Mouse (Mus musculus): ENCODE data around the gene Sema3b. TPM values are rescaled to one million over a fixed set of nuclear protein-coding genes. Genes with fewer than 3 reads are reported as not detected.
A peak's percentile ranks its signal among the peaks of the same experiment; 100 is the strongest.

Sema3b gene
- total and polyA plus RNA-seq, 2 experiments from 2014 or later: 4.0 to 16.7 TPM

- H3K9ac ChIP-seq (replicated peaks; ENCODE audit: low read length, poor library complexity, severe bottlenecking): no peak overlapping the region
- DNase-seq (ENCODE audit: low spot score): no peak
- H3K27me3 ChIP-seq (ENCODE audit: insufficient read depth, low read length): no peaks in the 10 kb centered on the region
- H3K4me2 ChIP-seq (ENCODE audit: low read depth, low read length, poor library complexity, severe bottlenecking): no peak overlapping the region
- H3K9me3 ChIP-seq (ENCODE audit: low read length): no peaks in the 10 kb centered on the region
- TF ChIP-seq CTCF (IDR thresholded peaks at IDR 0.05): no peak
- H3K4me3 ChIP-seq (ENCODE audit: low read depth, low read length): no peak overlapping the region
- no peak for ATAC-seq (ENCODE audit: low FRiP score)
- H3K27ac ChIP-seq (ENCODE audit: low read depth, low read length): peak overlapping the region; percentile 26
- H3K36me3 ChIP-seq (ENCODE audit: insufficient read depth, low read length): peaks cover 21% of the 10 kb centered on the region
- 62% methylated on average over 5 of the region's 5 CpGs for WGBS
- peaks cover 27% of the 10 kb centered on the region for H3K4me1 ChIP-seq (ENCODE audit: insufficient read depth, low read length)
Observed at GRCm38 (mm10) chr9:107624539-107624938, 15.5 kb upstream of the Sema3b start.

- H3K4me3 ChIP-seq (ENCODE audit: low read depth, low read length): no peak overlapping the region
- DNase-seq (ENCODE audit: low spot score) (no peak), ATAC-seq (ENCODE audit: low FRiP score) (no peak)
- no peaks in the 10 kb centered on the region for H3K9me3 ChIP-seq (ENCODE audit: low read length)
- H3K27ac ChIP-seq (ENCODE audit: low read depth, low read length): no peak overlapping the region
- no peak overlapping the region for H3K4me2 ChIP-seq (ENCODE audit: low read depth, low read length, poor library complexity, severe bottlenecking)
- no peak overlapping the region for H3K9ac ChIP-seq (replicated peaks; ENCODE audit: low read length, poor library complexity, severe bottlenecking)
- H3K36me3 ChIP-seq (ENCODE audit: insufficient read depth, low read length): peaks cover 51% of the 10 kb centered on the region
- no peak for TF ChIP-seq CTCF (IDR thresholded peaks at IDR 0.05)
- no peaks in the 10 kb centered on the region for H3K27me3 ChIP-seq (ENCODE audit: insufficient read depth, low read length)
- no peaks in the 10 kb centered on the region; the same call in 1 of the 2 replicates for H3K4me1 ChIP-seq (ENCODE audit: insufficient read depth, low read length)
Observed at GRCm38 (mm10) chr9:107620954-107621353, 11.9 kb upstream of the Sema3b start.

GRCm38 (mm10) chr9:107619546-107619879 lies 10.5 kb upstream of the Sema3b start:
- Histone ChIP-seq H3K4me1 (ENCODE audit: insufficient read depth, low read length) (no peaks in the 10 kb centered on the region), H3K36me3 (ENCODE audit: insufficient read depth, low read length) (peaks cover 57% of the 10 kb centered on the region), H3K4me3 (ENCODE audit: low read depth, low read length) (no peak overlapping the region), H3K9ac (replicated peaks; ENCODE audit: low read length, poor library complexity, severe bottlenecking) (no peak overlapping the region), H3K27me3 (ENCODE audit: insufficient read depth, low read length) (no peaks in the 10 kb centered on the region), H3K4me2 (ENCODE audit: low read depth, low read length, poor library complexity, severe bottlenecking) (no peak overlapping the region), H3K9me3 (ENCODE audit: low read length) (no peaks in the 10 kb centered on the region), H3K27ac (ENCODE audit: low read depth, low read length) (0 out of 2 replicates have a peak overlapping the region, but pooled peaks have one; percentile 27)
- 76% methylated on average over 13 of the region's 13 CpGs for whole genome bisulfite sequencing
- ATAC-seq (ENCODE audit: low FRiP score) (no peak), DNase-seq (ENCODE audit: low spot score) (no peak)
- TF ChIP-seq CTCF (IDR thresholded peaks at IDR 0.05): no peak

- no peak overlapping the region for H3K9ac ChIP-seq (replicated peaks; ENCODE audit: low read length, poor library complexity, severe bottlenecking)
- H3K27ac ChIP-seq (ENCODE audit: low read depth, low read length): peak overlapping the region; percentile 38
- no peaks in the 10 kb centered on the region for H3K9me3 ChIP-seq (ENCODE audit: low read length)
- H3K27me3 ChIP-seq (ENCODE audit: insufficient read depth, low read length): no peaks in the 10 kb centered on the region
- ATAC-seq (ENCODE audit: low FRiP score) (no peak), DNase-seq (ENCODE audit: low spot score) (peak; percentile 57)
- no peak overlapping the region for H3K4me3 ChIP-seq (ENCODE audit: low read depth, low read length)
- TF ChIP-seq CTCF (IDR thresholded peaks at IDR 0.05): no peak
- H3K36me3 ChIP-seq (ENCODE audit: insufficient read depth, low read length): peaks cover 58% of the 10 kb centered on the region
- H3K4me2 ChIP-seq (ENCODE audit: low read depth, low read length, poor library complexity, severe bottlenecking): no peak overlapping the region
- no peaks in the 10 kb centered on the region for H3K4me1 ChIP-seq (ENCODE audit: insufficient read depth, low read length)
- 55% methylated on average over 13 of the region's 13 CpGs for WGBS
Observed at GRCm38 (mm10) chr9:107618778-107619545, 9.9 kb upstream of the Sema3b start.

GRCm38 (mm10) chr9:107618098-107618497 lies 9.1 kb upstream of the Sema3b start:
- DNase-seq (ENCODE audit: low spot score): no peak

GRCm38 (mm10) chr9:107617461-107617860 lies 8.4 kb upstream of the Sema3b start:
- Histone ChIP-seq H3K4me1 (ENCODE audit: insufficient read depth, low read length) (no peaks in the 10 kb centered on the region), H3K27me3 (ENCODE audit: insufficient read depth, low read length) (no peaks in the 10 kb centered on the region), H3K9me3 (ENCODE audit: low read length) (no peaks in the 10 kb centered on the region), H3K4me3 (ENCODE audit: low read depth, low read length) (no peak overlapping the region), H3K27ac (ENCODE audit: low read depth, low read length) (no peak overlapping the region), H3K4me2 (ENCODE audit: low read depth, low read length, poor library complexity, severe bottlenecking) (no peak overlapping the region), H3K36me3 (ENCODE audit: insufficient read depth, low read length) (peaks cover 58% of the 10 kb centered on the region), H3K9ac (replicated peaks; ENCODE audit: low read length, poor library complexity, severe bottlenecking) (no peak overlapping the region)
- TF ChIP-seq CTCF (IDR thresholded peaks at IDR 0.05): peak; percentile 50
- DNase-seq (ENCODE audit: low spot score) (no peak), ATAC-seq (ENCODE audit: low FRiP score) (no peak)
- 82% methylated on average over 2 of the region's 2 CpGs for WGBS

More at GRCm38 (mm10) chr9:107618098-107618497, 9.1 kb upstream of the Sema3b start:
- Histone ChIP-seq H3K9ac (replicated peaks; ENCODE audit: low read length, poor library complexity, severe bottlenecking) (no peak overlapping the region), H3K36me3 (ENCODE audit: insufficient read depth, low read length) (peaks cover 58% of the 10 kb centered on the region), H3K4me1 (ENCODE audit: insufficient read depth, low read length) (no peaks in the 10 kb centered on the region), H3K4me3 (ENCODE audit: low read depth, low read length) (no peak overlapping the region), H3K9me3 (ENCODE audit: low read length) (no peaks in the 10 kb centered on the region), H3K27ac (ENCODE audit: low read depth, low read length) (0 out of 2 replicates have a peak overlapping the region, but pooled peaks have one; percentile 38), H3K4me2 (ENCODE audit: low read depth, low read length, poor library complexity, severe bottlenecking) (no peak overlapping the region), H3K27me3 (ENCODE audit: insufficient read depth, low read length) (no peaks in the 10 kb centered on the region)
- no peak for ATAC-seq (ENCODE audit: low FRiP score)
- 81% methylated on average over 6 of the region's 6 CpGs for WGBS
- TF ChIP-seq CTCF (IDR thresholded peaks at IDR 0.05): no peak

Measured in midbrain, postnatal 0 days (tissue).